9 mouse cellular contexts compared by ENCODE assay signal in genomic region chr2:173432258-173432657, GRCm38 (mm10).
A peak's percentile ranks its signal among the peaks of the same experiment; 100 is the strongest.
DNase-seq lines count a peak whose midpoint lies in the region; ATAC-seq and TF ChIP-seq lines count a peak whose summit lies in the region.
"Had no signal": no experiment of that assay in that cellular context is flagged by ENCODE, and none has a peak within 500 bp of the region (broad histone marks: within the 10 kb centered on the region; RNA-seq: fewer than 3 reads in every experiment).

No protein-coding gene starts in this region.

- H3K36me3 ChIP-seq in kidney, postnatal 0 days (ENCODE audit: insufficient read depth, low read length) = no peaks in the 10 kb centered on the region
- H3K36me3 ChIP-seq in stomach, embryonic 16.5 days (ENCODE audit: control insufficient read depth, insufficient read depth, low read length) = no peaks in the 10 kb centered on the region
- H3K36me3 ChIP-seq: forebrain, embryonic 15.5 days had no signal

- H3K27ac ChIP-seq in kidney, postnatal 0 days = no peak overlapping the region
- H3K27ac ChIP-seq in stomach, embryonic 16.5 days (ENCODE audit: low read length) = peak overlapping the region; percentile 44; the same call in 1 of the 2 replicates
- H3K27ac ChIP-seq: forebrain, embryonic 15.5 days had no signal

- intact Hi-C loops in gastrocnemius, postnatal 36 days (cut with DNase I) = no loop called here

- WGBS in kidney, postnatal 0 days = 30% methylated on average over 3 of the region's 3 CpGs
- WGBS in stomach, embryonic 16.5 days = 52% methylated on average over 3 of the region's 3 CpGs

- no peaks in the 10 kb centered on the region for H3K27me3 ChIP-seq in kidney, postnatal 0 days (ENCODE audit: insufficient read depth, low read length)
- H3K27me3 ChIP-seq in stomach, embryonic 16.5 days (ENCODE audit: control insufficient read depth, insufficient read depth, low read length) = no peaks in the 10 kb centered on the region
- H3K27me3 ChIP-seq: forebrain, embryonic 15.5 days had no signal

- H3K4me2 ChIP-seq in kidney, postnatal 0 days (ENCODE audit: low read length) = no peak overlapping the region
- no peak overlapping the region for H3K4me2 ChIP-seq in stomach, embryonic 16.5 days (ENCODE audit: low read depth, low read length)
- H3K4me2 ChIP-seq: forebrain, embryonic 15.5 days had no signal

- peak; percentile 61 for ATAC-seq in kidney, postnatal 0 days (replicated peaks; ENCODE audit: low FRiP score, low read depth)
- peak; percentile 19; the same call in 1 of the 2 replicates for ATAC-seq in stomach, embryonic 16.5 days (ENCODE audit: insufficient read depth, low FRiP score)
- ATAC-seq: forebrain, embryonic 15.5 days had no signal

- H3K4me1 ChIP-seq in kidney, postnatal 0 days (replicated peaks; ENCODE audit: insufficient read depth, low read length) = no peaks in the 10 kb centered on the region
- H3K4me1 ChIP-seq in stomach, embryonic 16.5 days (ENCODE audit: control insufficient read depth, insufficient read depth, low read length) = 0 out of 2 replicates have a peak, but pooled peaks cover 3% of the 10 kb centered on the region

- no peak overlapping the region for H3K4me3 ChIP-seq in kidney, postnatal 0 days (replicated peaks; ENCODE audit: low read depth, low read length)
- H3K4me3 ChIP-seq in stomach, embryonic 16.5 days (replicated peaks; ENCODE audit: low read length) = no peak overlapping the region
- H3K4me3 ChIP-seq: forebrain, embryonic 15.5 days had no signal

- H3K9ac ChIP-seq in kidney, postnatal 0 days (ENCODE audit: low read depth, low read length) = no peak overlapping the region
- no peak overlapping the region for H3K9ac ChIP-seq in stomach, embryonic 16.5 days (ENCODE audit: low read length)
- H3K9ac ChIP-seq: forebrain, embryonic 15.5 days had no signal

- H3K9me3 ChIP-seq in kidney, postnatal 0 days (replicated peaks; ENCODE audit: low read length) = no peaks in the 10 kb centered on the region
- no peaks in the 10 kb centered on the region for H3K9me3 ChIP-seq in stomach, embryonic 16.5 days (replicated peaks; ENCODE audit: control insufficient read depth, low read length)
- H3K9me3 ChIP-seq: forebrain, embryonic 15.5 days had no signal

- no peak for TF ChIP-seq CTCF in kidney, postnatal 0 days (IDR thresholded peaks at IDR 0.05; ENCODE audit: low read depth)

- peak; percentile 40 for DNase-seq in ovary, adult 18-20 months (ENCODE audit: low spot score)
- DNase-seq in ovary, postnatal 10 days (ENCODE audit: low spot score) = no peak
- DNase-seq in gastrocnemius, postnatal 36 days = peak; percentile 37 to 43
- DNase-seq in kidney, postnatal 0 days (ENCODE audit: low spot score) = peak; percentile 76
- no peak for DNase-seq in cerebellum, adult 9-11 months
- DNase-seq in layer of hippocampus, postnatal 14 days (ENCODE audit: low spot score in 2 of 2) = no peak
- DNase-seq: cerebellum, adult 11 months had no signal

Comparison
In these comparisons a context has a peak if more than half of its experiments do, and no peak if none do; other contexts are left out.
1. DNase-seq: peak in ovary, adult 18-20 months (single experiment), gastrocnemius, postnatal 36 days (2 of 2) and kidney, postnatal 0 days (single experiment); none in ovary, postnatal 10 days (single experiment), cerebellum, adult 9-11 months (single experiment) and layer of hippocampus, postnatal 14 days (0 of 2).